Mouse (Mus musculus) CH12.LX (cell line): Measurements from ENCODE around the gene Bco1.

Source experiments
- BHLHE40 ChIP-seq: IDR thresholded peaks from 2 replicates; pipeline ENCODE4 v1.6.1; 2011; ENCODE audit warnings: mild to moderate bottlenecking, low read depth, low read length, improper control_type of control experiment
- CTCF ChIP-seq, 2 experiments: IDR thresholded peaks in 1 of 2; conservative IDR thresholded peaks in 1 of 2; 2 replicates each; pipeline ENCODE4 v1.5.1; 2011 to 2012; ENCODE audit warnings: low read depth in 2 of 2, low read length in 2 of 2, improper control_type of control experiment in 1 of 2, inconsistent platforms in 1 of 2, mild to moderate bottlenecking in 1 of 2, moderate library complexity in 1 of 2
- E2F4 ChIP-seq: IDR thresholded peaks from 2 replicates; pipeline ENCODE4 v1.6.1; 2011; ENCODE audit warnings: low read depth, low read length, improper control_type of control experiment; ENCODE audit not compliant: insufficient replicate concordance
- ELF1 ChIP-seq: IDR thresholded peaks from 2 replicates; pipeline ENCODE4 v1.6.1; 2014; ENCODE audit warnings: low read depth, mild to moderate bottlenecking, inconsistent platforms, low read length, improper control_type of control experiment
- EP300 ChIP-seq: IDR thresholded peaks from 2 replicates; pipeline ENCODE4 v1.6.1; 2011; ENCODE audit warnings: low read length, improper control_type of control experiment
- MYC ChIP-seq: IDR thresholded peaks from 2 replicates; pipeline ENCODE4 v1.6.1; 2011; ENCODE audit warnings: low read depth, mild to moderate bottlenecking, improper control_type of control experiment, low read length
- NELFE ChIP-seq: IDR thresholded peaks from 2 replicates; pipeline ENCODE4 v1.6.1; 2011; ENCODE audit warnings: low read depth, low read length, improper control_type of control experiment
- POLR2A ChIP-seq: IDR thresholded peaks from 2 replicates; pipeline ENCODE4 v1.6.1; 2011; ENCODE audit warnings: low read depth, mild to moderate bottlenecking, improper control_type of control experiment, low read length
- POLR2AphosphoS2 ChIP-seq: IDR thresholded peaks from 2 replicates; pipeline ENCODE4 v1.6.1; 2011; ENCODE audit warnings: low read depth, low read length, improper control_type of control experiment
- ZMIZ1 ChIP-seq: IDR thresholded peaks from 2 replicates; pipeline ENCODE4 v1.6.1; 2012; ENCODE audit warnings: low read depth, mild to moderate bottlenecking, inconsistent platforms, low read length, improper control_type of control experiment

DNA sequence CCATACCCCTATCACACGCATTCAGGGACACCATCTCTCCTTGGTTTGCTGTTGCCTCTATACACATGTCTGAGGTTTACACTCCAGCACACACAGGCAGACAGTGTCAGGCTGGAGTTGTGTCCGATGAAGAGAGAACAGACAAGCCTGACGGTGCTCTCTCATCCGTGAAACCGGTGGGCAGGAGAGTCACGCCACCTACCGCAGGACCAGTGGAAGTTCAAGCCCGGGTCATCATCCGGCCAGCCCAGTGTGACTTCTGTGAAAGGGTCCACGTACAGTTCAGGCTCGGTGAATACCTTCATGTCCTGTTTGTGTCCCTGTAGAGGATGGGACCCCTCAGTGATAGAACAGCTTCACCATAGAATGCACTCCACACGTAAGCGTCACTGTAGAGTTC lies 35.3 kb upstream of the Bco1 start:
- TF ChIP-seq CTCF (conservative IDR thresholded peaks at IDR 0.05 in 1 of 2, IDR thresholded peaks at IDR 0.05 in 1 of 2; ENCODE audit: low read depth in 2 of 2, low read length in 2 of 2) (peak in 1 of 2 experiments; percentile 17; a peak in 1 of 4 replicates), ELF1 (no peak), POLR2A (no peak), ZMIZ1 (no peak), MYC (no peak), NELFE (no peak), BHLHE40 (no peak), EP300 (no peak), POLR2AphosphoS2 (no peak), E2F4 (no peak)
